Mouse (Mus musculus): ENCODE measurements at regions not wholly inside any gene's neighbourhood (a gene's known extent, or its start where the extent isn't known, plus 50 kb on each side); places are given as distances from the start of the nearest gene placed in this dataset.

DNA sequence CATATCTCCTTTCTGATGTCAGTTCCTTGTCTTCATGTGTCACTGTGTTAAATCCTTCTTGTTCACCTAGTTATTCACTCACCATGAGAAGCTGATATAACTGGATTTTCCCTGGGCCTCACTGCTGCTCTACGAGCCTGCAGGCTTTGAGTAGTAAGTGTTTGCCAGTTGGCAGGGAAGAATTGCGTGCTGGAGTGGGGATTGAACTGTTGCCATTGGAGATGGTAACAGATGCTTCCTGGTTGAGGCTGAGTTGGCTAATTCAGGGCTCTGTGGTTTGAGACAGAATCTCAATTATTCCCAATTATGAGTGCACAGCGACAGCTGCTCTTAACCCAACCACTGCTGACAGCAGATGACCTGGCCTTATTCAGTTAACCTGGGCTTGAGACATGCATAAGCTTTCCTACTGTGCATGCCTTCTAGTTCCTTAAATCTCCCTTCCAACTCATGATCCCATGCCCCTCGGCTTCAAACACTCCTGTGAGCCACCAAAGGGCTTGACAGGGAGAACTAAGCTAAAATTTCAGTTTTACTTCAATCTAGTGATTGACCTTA is 379.5 kb downstream of the Brinp1 start:
- H3K4me3 ChIP-seq (ENCODE audit: insufficient read depth, low read depth, low read length), result no peak overlapping the region
- H3K4me1 ChIP-seq (ENCODE audit: control insufficient read depth, insufficient read depth, low read length), result no peaks in the 10 kb centered on the region
- 77% methylated on average over 4 of the region's 4 CpGs for WGBS
- H3K27ac ChIP-seq (ENCODE audit: insufficient read depth, low read depth, low read length), result no peak overlapping the region
- TF ChIP-seq CTCF (IDR thresholded peaks at IDR 0.05; ENCODE audit: insufficient read depth, low read depth, low read length) (no peak), POLR2A (IDR thresholded peaks at IDR 0.05; ENCODE audit: insufficient read depth, low read depth, low read length) (no peak)

DNA sequence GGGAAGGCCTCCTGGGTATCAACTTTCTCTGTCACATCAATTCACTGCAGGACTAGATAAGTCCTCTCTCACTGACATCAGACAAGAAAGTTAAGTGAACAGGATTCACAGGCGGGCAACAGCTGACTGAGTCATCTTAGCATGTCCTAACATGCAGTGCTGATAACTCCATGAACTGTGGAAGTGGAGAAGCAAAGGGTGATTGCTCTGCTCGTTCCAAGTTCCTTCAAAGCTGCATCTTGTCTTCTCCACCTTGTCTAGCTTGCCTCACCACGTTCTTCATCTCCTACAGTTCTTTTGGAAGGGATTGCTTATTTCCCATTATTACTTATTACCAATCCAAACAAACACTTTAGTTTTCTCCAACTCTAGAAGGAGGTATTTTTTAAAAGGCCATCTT is 380.9 kb downstream of the Brinp1 start:
- Histone ChIP-seq H3K4me1 (ENCODE audit: control insufficient read depth, insufficient read depth, low read length) (no peaks in the 10 kb centered on the region), H3K27ac (ENCODE audit: insufficient read depth, low read depth, low read length) (no peak overlapping the region), H3K4me3 (ENCODE audit: insufficient read depth, low read depth, low read length) (no peak overlapping the region)
- WGBS, result 81% methylated on average over 3 of the region's 3 CpGs
- TF ChIP-seq CTCF (IDR thresholded peaks at IDR 0.05; ENCODE audit: insufficient read depth, low read depth, low read length), result no peak

DNA sequence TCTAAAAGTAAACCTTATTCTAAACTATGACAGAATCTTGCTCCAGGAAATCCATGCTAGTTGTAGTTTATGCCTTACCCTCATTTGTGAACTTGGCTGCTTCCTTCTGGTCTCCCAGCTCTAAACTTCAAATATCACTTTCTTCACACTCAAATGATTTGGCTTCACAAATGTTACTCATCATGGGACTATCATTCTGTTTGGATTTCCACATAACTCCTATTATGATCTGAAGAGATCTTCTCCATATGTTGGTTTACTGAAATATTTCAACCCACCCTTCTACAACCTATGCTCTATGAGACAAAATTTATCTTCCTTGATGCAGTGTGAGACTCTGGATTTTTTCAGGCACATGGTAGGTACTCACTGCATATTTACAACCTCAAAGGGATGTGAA is 381.7 kb downstream of the Brinp1 start:
- H3K4me3 ChIP-seq (ENCODE audit: insufficient read depth, low read depth, low read length), result no peak overlapping the region
- TF ChIP-seq POLR2A (IDR thresholded peaks at IDR 0.05; ENCODE audit: insufficient read depth, low read depth, low read length), result no peak
- TF ChIP-seq CTCF (IDR thresholded peaks at IDR 0.05; ENCODE audit: insufficient read depth, low read depth, low read length), result no peak
- no peaks in the 10 kb centered on the region for H3K4me1 ChIP-seq (ENCODE audit: control insufficient read depth, insufficient read depth, low read length)
- no peak overlapping the region for H3K27ac ChIP-seq (ENCODE audit: insufficient read depth, low read depth, low read length)

DNA sequence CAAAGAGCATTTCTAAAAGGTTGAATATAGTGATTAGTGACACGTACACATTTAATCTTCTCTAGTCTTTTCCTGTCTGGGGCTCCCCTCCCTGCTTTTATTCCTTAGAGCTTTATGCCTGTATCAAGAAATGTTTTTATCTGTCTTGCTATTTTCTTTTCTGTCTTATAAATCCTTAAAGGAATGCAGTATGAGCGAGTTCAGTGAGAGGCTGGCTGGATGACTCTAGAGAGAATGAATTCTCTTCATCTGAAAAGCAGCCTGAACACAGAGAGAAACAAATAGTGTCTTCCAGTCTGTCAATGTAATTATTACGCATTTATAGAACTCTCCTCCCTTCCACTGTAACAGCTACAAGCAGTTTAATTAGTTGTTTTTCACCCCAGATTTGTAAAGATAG is 417.9 kb downstream of the Brinp1 start:
- Histone ChIP-seq H3K4me3 (ENCODE audit: insufficient read depth, low read depth, low read length) (no peak overlapping the region), H3K27ac (ENCODE audit: insufficient read depth, low read depth, low read length) (peak overlapping the region; percentile 44; the same call in 1 of the 2 replicates), H3K4me1 (ENCODE audit: control insufficient read depth, insufficient read depth, low read length) (no peaks in the 10 kb centered on the region)
- TF ChIP-seq POLR2A (IDR thresholded peaks at IDR 0.05; ENCODE audit: insufficient read depth, low read depth, low read length) (no peak), CTCF (IDR thresholded peaks at IDR 0.05; ENCODE audit: insufficient read depth, low read depth, low read length) (no peak)
- WGBS, result 34% methylated on average over 3 of the region's 3 CpGs

DNA sequence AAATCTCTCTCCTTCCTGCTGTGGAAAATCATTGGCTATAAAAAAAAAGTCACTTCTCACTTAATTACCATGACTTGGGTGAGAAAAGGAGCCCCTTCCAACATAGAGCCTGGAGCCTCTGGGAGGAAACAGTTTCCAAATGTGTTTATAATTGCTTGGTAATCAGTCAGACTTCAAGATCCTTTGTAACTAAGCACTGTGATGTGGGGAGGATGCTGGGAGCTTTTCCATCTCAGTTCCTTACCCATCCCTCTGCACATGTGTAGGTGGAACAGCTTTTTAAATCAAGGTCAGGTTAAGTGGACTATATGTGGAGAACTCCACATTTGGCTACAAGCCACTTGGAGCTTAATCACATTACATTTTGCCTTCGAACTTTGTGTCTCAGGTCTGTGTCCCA is 418.4 kb downstream of the Brinp1 start:
- WGBS, result 14% methylated on average over 1 of the region's 1 CpGs
- TF ChIP-seq CTCF (IDR thresholded peaks at IDR 0.05; ENCODE audit: insufficient read depth, low read depth, low read length) (no peak), POLR2A (IDR thresholded peaks at IDR 0.05; ENCODE audit: insufficient read depth, low read depth, low read length) (no peak)
- H3K27ac ChIP-seq (ENCODE audit: insufficient read depth, low read depth, low read length), result peak overlapping the region; percentile 44; the same call in 1 of the 2 replicates

DNA sequence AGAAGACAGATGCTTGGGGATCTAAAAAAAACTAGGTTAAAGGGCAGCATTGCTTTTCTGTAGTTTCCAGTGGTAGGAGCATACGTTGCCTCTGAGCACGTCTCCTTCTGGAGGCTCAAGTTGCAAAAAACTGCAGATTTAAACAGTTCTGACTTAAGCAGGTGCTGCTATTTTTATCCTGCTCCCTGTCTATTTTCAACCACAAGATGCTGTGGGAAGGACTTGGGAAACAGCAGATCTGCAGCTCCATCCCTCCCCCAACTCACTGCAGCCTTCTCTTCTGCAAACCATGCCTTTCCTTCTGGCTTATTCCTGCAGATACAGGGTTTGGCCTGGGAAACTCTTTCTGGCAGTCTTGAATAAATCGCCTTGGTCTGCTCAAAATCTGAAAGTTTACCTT is 422.1 kb downstream of the Brinp1 start:
- no peak for TF ChIP-seq CTCF (IDR thresholded peaks at IDR 0.05; ENCODE audit: insufficient read depth, low read depth, low read length)
- no peak for TF ChIP-seq POLR2A (IDR thresholded peaks at IDR 0.05; ENCODE audit: insufficient read depth, low read depth, low read length)
- Histone ChIP-seq H3K4me3 (ENCODE audit: insufficient read depth, low read depth, low read length) (no peak overlapping the region), H3K27ac (ENCODE audit: insufficient read depth, low read depth, low read length) (no peak overlapping the region), H3K4me1 (ENCODE audit: control insufficient read depth, insufficient read depth, low read length) (no peaks in the 10 kb centered on the region)
- WGBS, result 58% methylated on average over 3 of the region's 3 CpGs

More for the DNA sequence above, 418.4 kb downstream of the Brinp1 start:
- Histone ChIP-seq H3K4me1 (ENCODE audit: control insufficient read depth, insufficient read depth, low read length) (no peaks in the 10 kb centered on the region), H3K4me3 (ENCODE audit: insufficient read depth, low read depth, low read length) (no peak overlapping the region)

DNA sequence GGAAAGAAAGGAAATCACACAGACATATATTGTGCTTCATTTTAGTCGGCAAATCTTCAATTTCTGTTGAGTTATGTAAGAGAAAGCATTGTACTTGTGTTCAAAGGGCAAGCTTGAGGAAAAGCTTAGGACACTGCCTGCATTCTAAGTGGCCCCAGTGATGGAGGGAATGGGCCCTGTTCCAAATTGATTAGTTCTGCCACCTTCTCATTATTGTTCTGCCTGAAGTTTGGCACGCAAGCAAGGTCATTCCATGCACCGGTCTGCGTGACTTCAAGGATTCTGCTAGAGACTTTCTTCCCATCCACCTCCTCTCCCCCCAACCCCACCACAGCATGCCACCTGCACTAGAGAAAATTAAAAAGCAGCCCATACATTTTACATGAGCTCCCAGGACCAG is 466.2 kb downstream of the Brinp1 start:
- WGBS, result 66% methylated on average over 4 of the region's 4 CpGs
- no peaks in the 10 kb centered on the region for H3K4me1 ChIP-seq (ENCODE audit: control insufficient read depth, insufficient read depth, low read length)
- no peak overlapping the region for H3K27ac ChIP-seq (ENCODE audit: insufficient read depth, low read depth, low read length)
- TF ChIP-seq POLR2A (IDR thresholded peaks at IDR 0.05; ENCODE audit: insufficient read depth, low read depth, low read length) (no peak), CTCF (IDR thresholded peaks at IDR 0.05; ENCODE audit: insufficient read depth, low read depth, low read length) (no peak)
- no peak overlapping the region for H3K4me3 ChIP-seq (ENCODE audit: insufficient read depth, low read depth, low read length)

DNA sequence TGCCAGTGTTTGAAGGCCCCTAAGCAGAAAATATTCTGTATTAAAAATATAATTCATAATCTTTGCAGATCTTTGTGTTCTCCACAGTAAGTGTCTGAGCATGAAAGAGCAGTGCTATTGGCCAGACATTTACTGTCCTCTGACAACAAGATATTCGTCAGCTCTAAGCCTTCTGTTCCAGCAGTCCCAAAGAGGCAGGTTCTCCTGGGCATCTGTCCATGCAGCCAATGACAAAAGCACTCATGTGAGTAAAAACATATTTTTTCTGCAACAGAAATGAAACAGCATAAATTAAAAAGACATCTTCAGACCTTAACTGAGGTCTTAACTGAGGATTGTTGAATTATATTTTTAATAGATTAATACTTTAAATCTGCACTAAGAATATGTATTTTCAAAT is 467.3 kb downstream of the Brinp1 start:
- Histone ChIP-seq H3K4me3 (ENCODE audit: insufficient read depth, low read depth, low read length) (no peak overlapping the region), H3K4me1 (ENCODE audit: control insufficient read depth, insufficient read depth, low read length) (no peaks in the 10 kb centered on the region), H3K27ac (ENCODE audit: insufficient read depth, low read depth, low read length) (no peak overlapping the region)
- no peak for TF ChIP-seq CTCF (IDR thresholded peaks at IDR 0.05; ENCODE audit: insufficient read depth, low read depth, low read length)
- TF ChIP-seq POLR2A (IDR thresholded peaks at IDR 0.05; ENCODE audit: insufficient read depth, low read depth, low read length), result no peak
- 71% methylated on average over 1 of the region's 1 CpGs for WGBS

DNA sequence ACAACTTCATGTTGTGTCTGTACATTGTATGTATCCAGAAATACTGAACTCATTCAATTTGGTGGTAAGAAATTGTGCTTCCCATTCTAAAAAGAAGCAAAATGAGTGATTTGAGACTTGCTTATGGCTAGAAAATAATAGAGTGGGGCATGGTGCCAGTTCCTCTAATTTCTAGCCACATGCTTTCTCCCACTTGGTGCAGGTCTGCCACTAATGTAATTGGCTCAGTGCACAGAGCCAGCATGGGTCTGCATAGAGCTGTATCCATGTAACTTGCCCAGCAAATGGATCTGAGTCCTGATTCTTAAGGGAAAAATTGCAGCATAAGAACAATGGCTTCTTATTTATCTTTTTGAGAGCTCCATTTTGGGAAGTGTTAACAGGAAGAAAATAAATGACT is 492.4 kb downstream of the Brinp1 start:
- H3K27ac ChIP-seq (ENCODE audit: insufficient read depth, low read depth, low read length), result no peak overlapping the region

DNA sequence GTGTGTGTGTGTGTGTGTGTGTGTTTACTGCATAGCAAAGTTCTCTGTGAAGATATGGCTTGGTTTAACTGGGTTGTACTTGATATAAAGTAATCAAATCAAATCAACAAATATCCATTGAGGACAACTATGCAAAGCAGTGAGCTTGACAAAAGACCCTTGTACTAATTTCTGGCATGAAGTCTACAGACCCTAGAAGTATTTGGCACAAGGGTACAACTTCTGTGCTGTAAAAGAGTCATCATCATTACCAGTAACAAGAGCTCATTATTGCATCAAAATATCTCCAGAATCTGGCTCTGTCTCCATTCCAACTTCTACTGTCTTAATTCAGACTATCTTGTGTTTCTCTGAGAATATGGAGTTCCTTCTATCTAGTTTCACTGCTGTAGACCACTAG is 538.2 kb downstream of the Brinp1 start:
- H3K4me3 ChIP-seq (ENCODE audit: insufficient read depth, low read depth, low read length), result no peak overlapping the region
- no peak overlapping the region for H3K27ac ChIP-seq (ENCODE audit: insufficient read depth, low read depth, low read length)
- H3K4me1 ChIP-seq (ENCODE audit: control insufficient read depth, insufficient read depth, low read length), result no peaks in the 10 kb centered on the region
- TF ChIP-seq CTCF (IDR thresholded peaks at IDR 0.05; ENCODE audit: insufficient read depth, low read depth, low read length) (no peak), POLR2A (IDR thresholded peaks at IDR 0.05; ENCODE audit: insufficient read depth, low read depth, low read length) (no peak)

More for the DNA sequence above, 492.4 kb downstream of the Brinp1 start:
- Histone ChIP-seq H3K4me3 (ENCODE audit: insufficient read depth, low read depth, low read length) (no peak overlapping the region), H3K4me1 (ENCODE audit: control insufficient read depth, insufficient read depth, low read length) (no peaks in the 10 kb centered on the region)
- TF ChIP-seq CTCF (IDR thresholded peaks at IDR 0.05; ENCODE audit: insufficient read depth, low read depth, low read length), result no peak
- TF ChIP-seq POLR2A (IDR thresholded peaks at IDR 0.05; ENCODE audit: insufficient read depth, low read depth, low read length), result no peak
